Mouse (Mus musculus) layer of hippocampus, postnatal 36 days (tissue): ENCODE data around the gene Nup210. TPM values are rescaled to one million over a fixed set of nuclear protein-coding genes. Genes with fewer than 3 reads are reported as not detected.

ENCODE experiments used
- DNase-seq, 2 experiments: peaks; one replicate each; pipeline ENCODE4 v3.0.0; 2022
- total RNA-seq, 2 experiments: library from RNA; stranded (reverse); gene quantifications; 2 replicates each; pipeline ENCODE4 v1.2.3; 2021

Gene Nup210
- 10 to 100 TPM; 19.1 to 24.7 TPM for total RNA-seq

- peak; percentile 93 to 94 for DNase-seq
Observed at GRCm38 (mm10) chr6:91116244-91117145, at the start of gene Nup210. TSS of gene Nup210 (minus strand) at chr6:91116829.

- DNase-seq: peak; percentile 70 to 78
Observed at GRCm38 (mm10) chr6:91165210-91165609, 48.6 kb upstream of the Nup210 start.

GRCm38 (mm10) chr6:91164584-91164983 is 48.0 kb upstream of the Nup210 start:
- DNase-seq: peak in 1 of 2 experiments; percentile 22

- DNase-seq: no peak
Observed at GRCm38 (mm10) chr6:91163195-91163911, 46.7 kb upstream of the Nup210 start.

GRCm38 (mm10) chr6:91162314-91162713 is 45.7 kb upstream of the Nup210 start:
- no peak for DNase-seq

GRCm38 (mm10) chr6:91161506-91162235 is 45.0 kb upstream of the Nup210 start:
- no peak for DNase-seq

GRCm38 (mm10) chr6:91160976-91161375 is 44.3 kb upstream of the Nup210 start:
- no peak for DNase-seq

- DNase-seq: peak in 1 of 2 experiments; percentile 35
Observed at GRCm38 (mm10) chr6:91160399-91160798, 43.8 kb upstream of the Nup210 start.

GRCm38 (mm10) chr6:91159047-91159446 is 42.4 kb upstream of the Nup210 start:
- no peak for DNase-seq

GRCm38 (mm10) chr6:91157237-91157570 is 40.6 kb upstream of the Nup210 start:
- no peak for DNase-seq

GRCm38 (mm10) chr6:91156554-91157236 is 40.1 kb upstream of the Nup210 start, which contains the start of gene Hdac11:
TSS of gene Hdac11 (plus strand) at chr6:91156665.
- peak; percentile 89 to 91 for DNase-seq

- peak in 1 of 2 experiments; percentile 24 for DNase-seq
Observed at GRCm38 (mm10) chr6:91156062-91156461, 39.4 kb upstream of the Nup210 start.

GRCm38 (mm10) chr6:91155286-91155685 is 38.7 kb upstream of the Nup210 start:
- DNase-seq: no peak

- no peak for DNase-seq
Observed at GRCm38 (mm10) chr6:91154685-91155084, 38.1 kb upstream of the Nup210 start.

- peak; percentile 59 to 61 for DNase-seq
Observed at GRCm38 (mm10) chr6:91153549-91154064, 37.0 kb upstream of the Nup210 start.

- no peak for DNase-seq
Observed at GRCm38 (mm10) chr6:91152892-91153548, 36.4 kb upstream of the Nup210 start.

- DNase-seq: no peak
Observed at GRCm38 (mm10) chr6:91147152-91147770, 30.6 kb upstream of the Nup210 start.

- DNase-seq: no peak
Observed at GRCm38 (mm10) chr6:91146443-91147151, 30.0 kb upstream of the Nup210 start.

GRCm38 (mm10) chr6:91145572-91145971 is 28.9 kb upstream of the Nup210 start:
- no peak for DNase-seq

GRCm38 (mm10) chr6:91145056-91145455 is 28.4 kb upstream of the Nup210 start:
- DNase-seq: no peak
